Mouse (Mus musculus): ENCODE results near the gene C2cd4a. TPM values are rescaled to one million over a fixed set of nuclear protein-coding genes. Genes with fewer than 3 reads are reported as not detected.

The C2cd4a gene
- polyA plus RNA-seq, 1 experiment from 2014 or later = 2.8 TPM

GRCm38 (mm10) chr9:67845012-67845411, 12.9 kb upstream of the C2cd4a start:
- TF ChIP-seq CTCF (IDR thresholded peaks at IDR 0.05; ENCODE audit: low read depth) (no peak), EP300 (optimal IDR thresholded peaks at IDR 0.05) (no peak)

GRCm38 (mm10) chr9:67842797-67843196, 10.7 kb upstream of the C2cd4a start:
- 23% methylated on average over 5 of the region's 5 CpGs for WGBS
- ATAC-seq (ENCODE audit: low FRiP score, low TSS enrichment) = no peak
- DNase-seq (ENCODE audit: low spot score) = no peak
- TF ChIP-seq EP300 (optimal IDR thresholded peaks at IDR 0.05) (no peak), CTCF (IDR thresholded peaks at IDR 0.05; ENCODE audit: low read depth) (no peak)
- no peak overlapping the region for H3K9ac ChIP-seq (ENCODE audit: low read length)
- no peak overlapping the region for H3K27ac ChIP-seq (replicated peaks)
- no peaks in the 10 kb centered on the region for H3K4me1 ChIP-seq (replicated peaks; ENCODE audit: control insufficient read depth, insufficient read depth)
- H3K27me3 ChIP-seq (ENCODE audit: control insufficient read depth, insufficient read depth, low read length) = no peaks in the 10 kb centered on the region
- H3K36me3 ChIP-seq (ENCODE audit: control insufficient read depth, insufficient read depth, low read length) = no peaks in the 10 kb centered on the region
- H3K4me3 ChIP-seq (ENCODE audit: low read depth, low read length) = no peak overlapping the region
- H3K4me2 ChIP-seq (replicated peaks; ENCODE audit: low read depth) = no peak overlapping the region
- H3K9me3 ChIP-seq (ENCODE audit: control insufficient read depth, low read length) = no peaks in the 10 kb centered on the region

More at GRCm38 (mm10) chr9:67845012-67845411, 12.9 kb upstream of the C2cd4a start:
- no peaks in the 10 kb centered on the region for H3K4me1 ChIP-seq (replicated peaks; ENCODE audit: control insufficient read depth, insufficient read depth)
- no peak overlapping the region for H3K4me3 ChIP-seq (ENCODE audit: low read depth, low read length)
- no peaks in the 10 kb centered on the region for H3K9me3 ChIP-seq (ENCODE audit: control insufficient read depth, low read length)
- H3K36me3 ChIP-seq (ENCODE audit: control insufficient read depth, insufficient read depth, low read length) = no peaks in the 10 kb centered on the region
- H3K27me3 ChIP-seq (ENCODE audit: control insufficient read depth, insufficient read depth, low read length) = no peaks in the 10 kb centered on the region
- ATAC-seq (ENCODE audit: low FRiP score, low TSS enrichment) (no peak), DNase-seq (ENCODE audit: low spot score) (no peak)
- no peak overlapping the region for H3K9ac ChIP-seq (ENCODE audit: low read length)
- WGBS = 59% methylated on average over 4 of the region's 4 CpGs
- no peak overlapping the region for H3K27ac ChIP-seq (replicated peaks)
- H3K4me2 ChIP-seq (replicated peaks; ENCODE audit: low read depth) = no peak overlapping the region

- H3K4me3 ChIP-seq (ENCODE audit: low read depth, low read length) = peak within 1 kb of the TSS; percentile 82
- H3K36me3 ChIP-seq (ENCODE audit: control insufficient read depth, insufficient read depth, low read length) = no peaks in the 10 kb centered on the region
- H3K27me3 ChIP-seq (ENCODE audit: control insufficient read depth, insufficient read depth, low read length) = no peaks in the 10 kb centered on the region
- DNase-seq (ENCODE audit: low spot score) (peak; percentile 90), ATAC-seq (ENCODE audit: low FRiP score, low TSS enrichment) (peak; percentile 95)
- H3K4me1 ChIP-seq (replicated peaks; ENCODE audit: control insufficient read depth, insufficient read depth) = no peaks in the 10 kb centered on the region
- H3K9me3 ChIP-seq (ENCODE audit: control insufficient read depth, low read length) = no peaks in the 10 kb centered on the region
- under 1% methylated on average over 31 of the region's 53 CpGs for WGBS
- H3K9ac ChIP-seq (ENCODE audit: low read length) = peak within 1 kb of the TSS; percentile 83
- H3K27ac ChIP-seq (replicated peaks) = peak within 1 kb of the TSS; percentile 58; the same call in 1 of the 2 replicates
- H3K4me2 ChIP-seq (replicated peaks; ENCODE audit: low read depth) = peak within 1 kb of the TSS; percentile 82
- TF ChIP-seq EP300 (optimal IDR thresholded peaks at IDR 0.05) = no peak
- no peak for TF ChIP-seq CTCF (IDR thresholded peaks at IDR 0.05; ENCODE audit: low read depth)
Observed at GRCm38 (mm10) chr9:67839981-67840859, 8.1 kb upstream of the C2cd4a start, which contains the start of gene Vps13c. TSS of gene Vps13c (plus strand) at chr9:67840396.

- no peak overlapping the region for H3K27ac ChIP-seq (replicated peaks)
- no peak for DNase-seq (ENCODE audit: low spot score)
- ATAC-seq (ENCODE audit: low FRiP score, low TSS enrichment) = no peak
- TF ChIP-seq CTCF (IDR thresholded peaks at IDR 0.05; ENCODE audit: low read depth) (no peak), EP300 (optimal IDR thresholded peaks at IDR 0.05) (no peak)
- H3K4me3 ChIP-seq (ENCODE audit: low read depth, low read length) = no peak overlapping the region
- H3K27me3 ChIP-seq (ENCODE audit: control insufficient read depth, insufficient read depth, low read length) = no peaks in the 10 kb centered on the region
- no peak overlapping the region for H3K4me2 ChIP-seq (replicated peaks; ENCODE audit: low read depth)
- no peak overlapping the region for H3K9ac ChIP-seq (ENCODE audit: low read length)
- no peaks in the 10 kb centered on the region for H3K36me3 ChIP-seq (ENCODE audit: control insufficient read depth, insufficient read depth, low read length)
- H3K9me3 ChIP-seq (ENCODE audit: control insufficient read depth, low read length) = no peaks in the 10 kb centered on the region
- WGBS = 51% methylated on average over 2 of the region's 2 CpGs
- no peaks in the 10 kb centered on the region for H3K4me1 ChIP-seq (replicated peaks; ENCODE audit: control insufficient read depth, insufficient read depth)
Observed at GRCm38 (mm10) chr9:67837311-67837710, 5.2 kb upstream of the C2cd4a start.

- no peak overlapping the region for H3K9ac ChIP-seq (ENCODE audit: low read length)
- DNase-seq (ENCODE audit: low spot score) (no peak), ATAC-seq (ENCODE audit: low FRiP score, low TSS enrichment) (no peak)
- H3K4me3 ChIP-seq (ENCODE audit: low read depth, low read length) = no peak overlapping the region
- H3K27ac ChIP-seq (replicated peaks) = no peak overlapping the region
- TF ChIP-seq CTCF (IDR thresholded peaks at IDR 0.05; ENCODE audit: low read depth) (no peak), EP300 (optimal IDR thresholded peaks at IDR 0.05) (no peak)
- H3K4me1 ChIP-seq (replicated peaks; ENCODE audit: control insufficient read depth, insufficient read depth) = no peaks in the 10 kb centered on the region
- H3K9me3 ChIP-seq (ENCODE audit: control insufficient read depth, low read length) = no peaks in the 10 kb centered on the region
- no peaks in the 10 kb centered on the region for H3K36me3 ChIP-seq (ENCODE audit: control insufficient read depth, insufficient read depth, low read length)
- 82% methylated on average over 5 of the region's 5 CpGs for whole genome bisulfite sequencing
- no peaks in the 10 kb centered on the region for H3K27me3 ChIP-seq (ENCODE audit: control insufficient read depth, insufficient read depth, low read length)
- H3K4me2 ChIP-seq (replicated peaks; ENCODE audit: low read depth) = no peak overlapping the region
Observed at GRCm38 (mm10) chr9:67834535-67834934, 2.4 kb upstream of the C2cd4a start.
